In the genomic region with DNA sequence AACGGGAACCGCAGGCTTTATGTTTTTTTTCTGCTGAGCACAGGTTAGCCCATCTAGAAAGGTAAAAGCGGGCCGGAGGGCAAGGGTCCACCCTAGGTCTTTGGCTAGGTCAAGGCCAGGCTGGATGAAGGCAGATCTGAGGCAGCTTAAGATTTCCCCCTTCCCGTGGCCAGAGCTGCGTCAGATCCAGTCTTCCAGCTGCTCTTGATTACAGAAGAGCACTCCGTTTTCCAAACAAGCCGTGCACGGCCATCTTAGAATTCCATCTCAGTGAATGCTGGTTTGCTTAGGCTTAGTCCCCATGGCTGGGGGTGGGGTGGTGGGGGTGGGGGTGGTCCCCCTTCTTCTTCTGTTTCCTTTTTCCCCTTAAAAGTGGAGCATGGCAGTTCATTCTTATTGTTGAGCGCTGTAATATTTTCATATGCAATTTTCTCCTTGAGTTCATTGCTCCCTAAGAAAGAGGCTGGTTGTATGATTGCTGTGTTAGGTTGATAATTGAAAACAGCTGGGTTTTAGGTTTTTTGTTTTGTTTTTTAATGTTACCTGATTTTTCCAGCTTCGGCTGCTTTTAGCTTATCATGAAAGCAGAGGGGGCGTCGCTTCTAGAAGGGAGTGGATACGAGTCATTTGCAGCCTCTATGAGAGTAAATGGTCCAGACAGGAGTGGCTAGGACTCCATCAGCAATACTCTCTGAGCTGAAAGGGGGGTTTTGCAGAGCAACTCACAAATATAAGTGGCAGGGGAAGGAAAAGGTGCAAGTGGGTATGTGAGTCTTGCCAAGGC, we compare ENCODE assay signal across 20 mouse cellular contexts.
DNase-seq lines count a peak whose midpoint lies in the region; ATAC-seq and TF ChIP-seq lines count a peak whose summit lies in the region.
"Had no signal": no experiment of that assay in that cellular context is flagged by ENCODE, and none has a peak within 500 bp of the region (broad histone marks: within the 10 kb centered on the region; RNA-seq: fewer than 3 reads in every experiment).

No protein-coding gene starts in this region.

- H3K36me3 ChIP-seq in lung, embryonic 16.5 days (ENCODE audit: control insufficient read depth, insufficient read depth, low read length): no peaks in the 10 kb centered on the region
- no peaks in the 10 kb centered on the region for H3K36me3 ChIP-seq in embryonic facial prominence, embryonic 15.5 days
- no peaks in the 10 kb centered on the region for H3K36me3 ChIP-seq in limb, embryonic 14.5 days (ENCODE audit: control insufficient read depth, insufficient read depth, low read length)
- H3K36me3 ChIP-seq in forebrain, embryonic 15.5 days: no peaks in the 10 kb centered on the region
- H3K36me3 ChIP-seq: heart, embryonic 13.5 days; hindbrain, embryonic 13.5 days; liver, embryonic 13.5 days; midbrain, embryonic 12.5 days had no signal

- WGBS in lung, embryonic 16.5 days: 58% methylated on average over 14 of the region's 14 CpGs
- 45% methylated on average over 14 of the region's 14 CpGs for WGBS in embryonic facial prominence, embryonic 15.5 days
- 39% methylated on average over 14 of the region's 14 CpGs for WGBS in limb, embryonic 14.5 days
- WGBS in forebrain, embryonic 15.5 days: 84% methylated on average over 14 of the region's 14 CpGs

- H3K4me3 ChIP-seq in lung, embryonic 16.5 days (ENCODE audit: low read length): no peak overlapping the region
- no peak overlapping the region for H3K4me3 ChIP-seq in embryonic facial prominence, embryonic 15.5 days (replicated peaks)
- no peak overlapping the region for H3K4me3 ChIP-seq in limb, embryonic 14.5 days (replicated peaks; ENCODE audit: low read length)
- no peak overlapping the region for H3K4me3 ChIP-seq in forebrain, embryonic 15.5 days
- H3K4me3 ChIP-seq: heart, embryonic 13.5 days; hindbrain, embryonic 13.5 days; left cerebral cortex, adult 2 months; liver, embryonic 13.5 days; midbrain, embryonic 12.5 days had no signal

- H3K9me3 ChIP-seq in lung, embryonic 16.5 days (ENCODE audit: control insufficient read depth, low read length): no peaks in the 10 kb centered on the region
- no peaks in the 10 kb centered on the region for H3K9me3 ChIP-seq in embryonic facial prominence, embryonic 15.5 days (replicated peaks)
- H3K9me3 ChIP-seq in limb, embryonic 14.5 days (ENCODE audit: control insufficient read depth, low read length): no peaks in the 10 kb centered on the region
- no peaks in the 10 kb centered on the region for H3K9me3 ChIP-seq in forebrain, embryonic 15.5 days
- H3K9me3 ChIP-seq: heart, embryonic 13.5 days; hindbrain, embryonic 13.5 days; liver, embryonic 13.5 days; midbrain, embryonic 12.5 days had no signal

- H3K9ac ChIP-seq in lung, embryonic 16.5 days (ENCODE audit: low read length): no peak overlapping the region
- no peak overlapping the region for H3K9ac ChIP-seq in embryonic facial prominence, embryonic 15.5 days
- no peak overlapping the region for H3K9ac ChIP-seq in limb, embryonic 14.5 days (ENCODE audit: low read depth, low read length, severe bottlenecking)
- no peak overlapping the region for H3K9ac ChIP-seq in forebrain, embryonic 15.5 days (replicated peaks)
- H3K9ac ChIP-seq: heart, embryonic 13.5 days; hindbrain, embryonic 13.5 days; liver, embryonic 13.5 days; midbrain, embryonic 12.5 days had no signal

- no peak overlapping the region for H3K4me2 ChIP-seq in lung, embryonic 16.5 days (ENCODE audit: low read depth, low read length)
- no peak overlapping the region for H3K4me2 ChIP-seq in embryonic facial prominence, embryonic 15.5 days (replicated peaks)
- H3K4me2 ChIP-seq in limb, embryonic 14.5 days (replicated peaks; ENCODE audit: low read depth, low read length, severe bottlenecking): no peak overlapping the region
- H3K4me2 ChIP-seq in forebrain, embryonic 15.5 days (replicated peaks): no peak overlapping the region
- H3K4me2 ChIP-seq: heart, embryonic 13.5 days; hindbrain, embryonic 13.5 days; liver, embryonic 13.5 days; midbrain, embryonic 12.5 days had no signal

- no peak for TF ChIP-seq POLR2A in limb, embryonic 14.5 days (IDR thresholded peaks at IDR 0.05; ENCODE audit: borderline replicate concordance, extremely low read depth, insufficient read depth, insufficient read length)

- H3K27me3 ChIP-seq in lung, embryonic 16.5 days (ENCODE audit: control insufficient read depth, insufficient read depth, low read depth, low read length): no peaks in the 10 kb centered on the region
- H3K27me3 ChIP-seq in embryonic facial prominence, embryonic 15.5 days: 0 out of 2 replicates have a peak, but pooled peaks cover under 1% of the 10 kb centered on the region
- no peaks in the 10 kb centered on the region for H3K27me3 ChIP-seq in limb, embryonic 14.5 days (ENCODE audit: control insufficient read depth, insufficient read depth, low read length)
- no peaks in the 10 kb centered on the region for H3K27me3 ChIP-seq in forebrain, embryonic 15.5 days
- H3K27me3 ChIP-seq: hindbrain, embryonic 13.5 days; liver, embryonic 13.5 days; midbrain, embryonic 12.5 days had no signal

- ATAC-seq in lung, embryonic 16.5 days (ENCODE audit: low read depth): no peak
- ATAC-seq in embryonic facial prominence, embryonic 15.5 days (ENCODE audit: insufficient number of reproducible peaks, low FRiP score, low TSS enrichment, low read depth): peak; percentile 72; the same call in 1 of the 2 replicates
- ATAC-seq in limb, embryonic 14.5 days (ENCODE audit: low FRiP score, low read depth): peak; percentile 73; the same call in 1 of the 2 replicates
- no peak for ATAC-seq in forebrain, embryonic 15.5 days (replicated peaks)
- ATAC-seq: inflammation-experienced regulatory T-cells, adult 6 months had no signal

- peak; percentile 72 for DNase-seq in embryo, embryonic 10 days (ENCODE audit: low spot score)
- no peak for DNase-seq in embryo, embryonic 10.5 days (ENCODE audit: low spot score)
- no peak for DNase-seq in lung, adult 18-20 months
- DNase-seq in limb, embryonic 14.5 days (ENCODE audit: low spot score): peak; percentile 49
- DNase-seq in gastrocnemius, adult 18-20 months (ENCODE audit: low spot score): no peak
- DNase-seq: cerebellum, adult 18-20 months; cerebellum, postnatal 36 days; gastrocnemius, postnatal 10 days; kidney, adult 18-20 months; kidney, postnatal 10 days; liver, embryonic 13.5 days; thymus, postnatal 14 days had no signal

- peak overlapping the region; percentile 8; the same call in 1 of the 2 replicates for H3K27ac ChIP-seq in lung, embryonic 16.5 days (ENCODE audit: low read length)
- H3K27ac ChIP-seq in embryonic facial prominence, embryonic 15.5 days (replicated peaks): peak overlapping the region; percentile 45
- peak overlapping the region; percentile 49 for H3K27ac ChIP-seq in limb, embryonic 14.5 days (replicated peaks; ENCODE audit: low read depth, low read length)
- no peak overlapping the region for H3K27ac ChIP-seq in forebrain, embryonic 15.5 days (replicated peaks)
- H3K27ac ChIP-seq: heart, embryonic 13.5 days; hindbrain, embryonic 13.5 days; left cerebral cortex, adult 2 months; liver, embryonic 13.5 days; midbrain, embryonic 12.5 days had no signal

- H3K4me1 ChIP-seq in lung, embryonic 16.5 days (replicated peaks; ENCODE audit: control insufficient read depth, insufficient read depth, low read length): peaks cover 25% of the 10 kb centered on the region
- peaks cover 14% of the 10 kb centered on the region; the same call in 1 of the 2 replicates for H3K4me1 ChIP-seq in embryonic facial prominence, embryonic 15.5 days
- peaks cover 5% of the 10 kb centered on the region; the same call in 1 of the 2 replicates for H3K4me1 ChIP-seq in limb, embryonic 14.5 days (ENCODE audit: control insufficient read depth, insufficient read depth, low read length)
- H3K4me1 ChIP-seq in forebrain, embryonic 15.5 days: no peaks in the 10 kb centered on the region
- H3K4me1 ChIP-seq: hindbrain, embryonic 13.5 days; liver, embryonic 13.5 days; midbrain, embryonic 12.5 days had no signal

Comparison
In these comparisons a context has a peak if more than half of its experiments do, and no peak if none do; other contexts are left out.
1. DNase-seq: peak in embryo, embryonic 10 days (single experiment) and limb, embryonic 14.5 days (single experiment); none in embryo, embryonic 10.5 days (single experiment), lung, adult 18-20 months (0 of 2) and gastrocnemius, adult 18-20 months (single experiment).
2. ATAC-seq: peak in embryonic facial prominence, embryonic 15.5 days (single experiment) and limb, embryonic 14.5 days (single experiment); none in lung, embryonic 16.5 days (single experiment) and forebrain, embryonic 15.5 days (single experiment).